Mouse (Mus musculus) liver, adult 2 months (tissue): ENCODE measurements at regions not wholly inside any gene's neighbourhood (a gene's known extent, or its start where the extent isn't known, plus 50 kb on each side); places are given as distances from the start of the nearest gene placed in this dataset.

Experiments used
- CTCF ChIP-seq: fragments of 200-500 bp; IDR thresholded peaks from 2 replicates; pipeline ENCODE4 v1.5.1; 2011; ENCODE audit warnings: low read depth, low read length, control low read depth
- POLR2A ChIP-seq: fragments of 200-500 bp; IDR thresholded peaks from 2 replicates; pipeline ENCODE4 v1.6.1; 2011; ENCODE audit warnings: low read length, control low read depth; ENCODE audit not compliant: insufficient read depth; ENCODE audit errors: extremely low read depth

DNA sequence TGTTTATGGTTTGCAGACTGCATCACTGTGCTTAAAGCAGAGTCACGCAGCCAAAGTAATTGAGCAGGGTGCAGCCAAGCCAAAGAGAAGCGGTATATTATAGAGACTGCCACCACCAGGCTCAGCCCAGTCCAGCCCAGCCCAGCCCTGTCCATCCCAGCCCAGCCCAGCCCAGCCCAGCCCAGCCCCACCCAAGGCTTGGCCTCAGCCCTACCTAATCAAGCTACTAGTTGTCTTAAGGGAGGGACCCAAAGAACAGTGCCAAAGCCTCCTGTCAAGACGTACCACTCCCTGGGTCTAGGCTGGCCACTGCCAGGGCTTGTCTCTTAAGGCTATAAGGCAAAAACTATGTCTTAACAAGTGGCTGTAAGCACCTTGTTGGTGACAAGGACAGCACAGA, 166.9 kb upstream of the Klf3 start:
- no peak for TF ChIP-seq CTCF
- TF ChIP-seq POLR2A: no peak
